Mouse (Mus musculus): ENCODE data around the gene Gnaz.
"Not testable (repeated sequence)": the region's sequence is repeated elsewhere in the genome, so short reads cannot be mapped to it uniquely, and the experiment has no call there.

Gene Gnaz

GRCm38 (mm10) chr10:75030234-75030633 lies 63.3 kb downstream of the Gnaz start:
- DNase-seq (ENCODE audit: low spot score) = no peak

- no peak for DNase-seq (ENCODE audit: low spot score)
Measured at GRCm38 (mm10) chr10:75031345-75032114, 64.6 kb downstream of the Gnaz start.

- DNase-seq (ENCODE audit: low spot score) = peak; percentile 88
Measured at GRCm38 (mm10) chr10:75032395-75032794, 65.4 kb downstream of the Gnaz start, which contains the start of gene Rsph14. Rsph14 (minus strand) TSS chr10:75032586.

- peak; percentile 97 for DNase-seq (ENCODE audit: low spot score)
Measured at GRCm38 (mm10) chr10:75036883-75037379, 70.0 kb downstream of the Gnaz start, which contains the start of gene Rab36. Rab36 (plus strand) TSS chr10:75037058.

- DNase-seq (ENCODE audit: low spot score) = not testable (repeated sequence)
Measured at GRCm38 (mm10) chr10:75042060-75042459, 75.1 kb downstream of the Gnaz start.

GRCm38 (mm10) chr10:75044459-75044858 lies 77.5 kb downstream of the Gnaz start:
- no peak for DNase-seq (ENCODE audit: low spot score)

- no peak for DNase-seq (ENCODE audit: low spot score)
Measured at GRCm38 (mm10) chr10:75045831-75046230, 78.9 kb downstream of the Gnaz start.

- no peak for DNase-seq (ENCODE audit: low spot score)
Measured at GRCm38 (mm10) chr10:75048711-75049110, 81.7 kb downstream of the Gnaz start.

GRCm38 (mm10) chr10:75051364-75052074 lies 84.5 kb downstream of the Gnaz start:
- no peak for DNase-seq (ENCODE audit: low spot score)

- DNase-seq (ENCODE audit: low spot score) = no peak
Measured at GRCm38 (mm10) chr10:75052902-75053301, 85.9 kb downstream of the Gnaz start.

GRCm38 (mm10) chr10:75053655-75054054 lies 86.7 kb downstream of the Gnaz start:
- DNase-seq (ENCODE audit: low spot score) = peak; percentile 55

GRCm38 (mm10) chr10:75054125-75054524 lies 87.1 kb downstream of the Gnaz start:
- DNase-seq (ENCODE audit: low spot score) = peak; percentile 82

- no peak for DNase-seq (ENCODE audit: low spot score)
Measured at GRCm38 (mm10) chr10:75055672-75056071, 88.7 kb downstream of the Gnaz start.

- DNase-seq (ENCODE audit: low spot score) = no peak
Measured at GRCm38 (mm10) chr10:75056255-75056654, 89.3 kb downstream of the Gnaz start.

- no peak for DNase-seq (ENCODE audit: low spot score)
Measured at GRCm38 (mm10) chr10:75058336-75058735, 91.4 kb downstream of the Gnaz start.

- DNase-seq (ENCODE audit: low spot score) = no peak
Measured at GRCm38 (mm10) chr10:75058761-75059395, 91.9 kb downstream of the Gnaz start.

GRCm38 (mm10) chr10:75059396-75059795 lies 92.4 kb downstream of the Gnaz start:
- DNase-seq (ENCODE audit: low spot score) = peak; percentile 46

- DNase-seq (ENCODE audit: low spot score) = peak; percentile 63
Measured at GRCm38 (mm10) chr10:75060217-75060842, 93.4 kb downstream of the Gnaz start, which contains the start of gene Bcr. Bcr (plus strand) TSS chr10:75060592.

- no peak for DNase-seq (ENCODE audit: low spot score)
Measured at GRCm38 (mm10) chr10:75060843-75061235, 93.9 kb downstream of the Gnaz start.

- DNase-seq (ENCODE audit: low spot score) = no peak
Measured at GRCm38 (mm10) chr10:75061341-75062188, 94.6 kb downstream of the Gnaz start.

GRCm38 (mm10) chr10:75062189-75062561 lies 95.2 kb downstream of the Gnaz start:
- DNase-seq (ENCODE audit: low spot score) = no peak
